Mouse (Mus musculus): Measurements from ENCODE around the gene Sp2. TPM values are rescaled to one million over a fixed set of nuclear protein-coding genes. Genes with fewer than 3 reads are reported as not detected.

Sp2 gene
- total RNA-seq (2014; fragmentation: Nextera tagmentation), result 19.8 and 22.3 TPM in 2 replicates
- 2.2 and 2.8 TPM in 2 replicates for total RNA-seq (2017)

DNA sequence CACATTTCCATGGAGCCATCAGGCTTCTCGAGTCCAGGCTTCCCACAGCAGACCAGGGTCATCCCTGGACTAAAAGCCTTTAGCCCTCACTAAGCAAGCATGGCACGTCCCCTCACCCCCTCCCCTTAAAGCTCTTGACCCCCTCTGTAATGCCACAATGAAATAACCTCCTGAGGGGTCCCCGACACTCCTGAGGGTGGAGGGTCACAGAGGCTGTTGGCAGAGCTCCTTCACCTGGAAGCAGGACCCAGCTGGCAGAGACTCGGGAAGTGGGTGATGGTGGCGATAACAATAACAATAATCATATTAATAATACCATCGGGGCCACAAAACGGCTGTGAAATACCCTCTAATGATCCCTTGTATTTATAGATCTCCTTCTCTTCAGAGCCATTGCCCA, at the start of gene Sp2:
TSS of gene Sp2 (minus strand) at position 101 of the 400 bp plus-strand sequence.
- no peak for ATAC-seq (replicated peaks; ENCODE audit: poor library complexity, severe bottlenecking)

DNA sequence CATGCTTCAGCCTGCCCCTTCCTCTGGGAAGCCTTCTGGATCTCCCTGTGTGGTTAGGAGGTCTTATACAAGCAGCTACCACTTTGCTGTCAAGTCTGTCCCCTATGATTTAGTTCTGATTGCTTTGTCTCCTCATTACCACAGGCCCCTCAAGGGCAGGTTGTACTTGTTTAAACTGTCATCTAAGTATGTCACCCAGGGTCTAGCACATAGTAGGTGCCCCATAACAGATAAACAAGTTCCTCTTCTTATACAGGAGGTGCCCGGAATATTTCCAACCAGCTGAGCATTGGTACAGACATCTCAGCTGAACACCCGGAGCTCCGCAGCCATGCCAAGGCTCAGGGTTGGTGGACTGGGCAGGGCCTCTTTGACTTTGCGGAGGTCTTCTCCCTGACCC, 49.7 kb upstream of the Sp2 start:
- ATAC-seq (replicated peaks; ENCODE audit: poor library complexity, severe bottlenecking), result no peak

DNA sequence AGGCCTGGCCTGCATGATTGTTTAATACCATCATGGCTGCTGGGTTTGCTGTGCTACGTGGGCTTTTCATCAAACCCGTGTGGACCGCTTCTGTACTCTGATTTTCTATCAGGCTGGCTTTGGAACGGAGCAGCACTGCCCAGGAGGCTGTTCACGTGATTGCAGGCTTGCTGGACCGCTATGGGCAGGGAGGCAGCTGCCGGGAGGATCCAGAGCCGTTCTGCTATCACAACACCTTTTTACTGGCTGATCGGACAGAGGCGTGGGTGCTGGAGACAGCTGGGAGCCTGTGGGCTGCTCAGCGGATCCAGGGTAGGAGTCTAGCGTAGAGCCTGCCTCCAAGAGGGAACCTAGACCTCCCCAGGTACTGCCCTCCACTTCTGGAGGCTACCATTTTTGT, 49.2 kb upstream of the Sp2 start:
- no peak for ATAC-seq (replicated peaks; ENCODE audit: poor library complexity, severe bottlenecking)

DNA sequence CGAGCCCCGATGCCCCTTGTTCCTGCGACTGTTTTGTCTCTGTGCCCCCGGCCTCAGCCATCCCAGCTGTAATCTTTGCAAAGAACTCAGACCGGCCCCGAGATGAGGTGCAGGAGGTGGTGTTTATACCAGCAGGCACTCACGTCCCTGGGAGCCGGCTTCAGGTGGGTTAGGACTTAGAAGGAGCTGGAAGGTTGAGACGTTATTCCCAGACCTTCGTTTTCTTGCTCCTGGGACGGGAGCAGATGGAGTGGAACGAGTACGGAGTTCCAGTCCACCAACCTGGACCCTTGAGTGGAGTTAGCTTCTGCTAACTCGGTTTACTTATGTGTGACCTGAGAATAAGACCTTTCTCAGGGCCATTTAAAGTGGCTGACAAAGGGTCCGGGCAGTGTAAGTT, 47.7 kb upstream of the Sp2 start:
- no peak for ATAC-seq (replicated peaks; ENCODE audit: poor library complexity, severe bottlenecking)

DNA sequence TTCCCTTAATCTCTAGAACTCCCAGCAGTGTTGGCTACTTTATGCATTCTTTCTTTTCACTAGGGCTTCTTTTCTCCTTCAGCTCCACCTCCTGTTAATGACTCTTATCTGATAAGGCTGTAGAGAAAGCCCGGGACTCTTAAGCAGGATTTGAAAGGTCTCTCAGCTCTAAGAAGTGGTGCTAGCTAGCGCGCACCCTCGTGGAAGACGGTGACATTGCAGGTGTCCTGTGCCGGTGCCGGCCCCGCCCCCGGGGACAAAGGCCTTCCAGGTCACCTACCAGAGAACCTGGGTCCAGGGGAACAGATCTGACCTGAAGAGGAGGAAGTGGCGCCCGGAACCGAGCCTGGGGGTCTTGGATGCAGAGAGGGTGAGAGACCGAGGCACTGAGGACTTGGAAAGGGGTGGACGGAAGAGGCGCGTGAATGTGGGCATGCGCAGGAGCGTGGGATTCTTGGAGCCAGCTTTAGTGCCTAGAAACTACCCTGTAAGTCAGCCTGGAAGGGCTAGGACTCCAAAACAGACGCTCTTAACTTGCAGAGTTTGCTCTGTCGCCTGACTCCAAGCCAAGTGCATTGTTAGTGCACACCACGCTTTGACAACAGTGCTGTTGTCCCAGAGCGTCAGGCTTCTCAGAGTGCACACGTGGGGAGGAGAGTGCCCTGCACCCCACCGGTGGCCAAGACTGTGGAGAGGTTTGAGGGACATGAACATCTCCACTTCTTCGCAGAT, 47.1 kb upstream of the Sp2 start, which contains the start of gene Scrn2:
TSS of gene Scrn2 (plus strand) at position 253 of the 732 bp plus-strand sequence.
- ATAC-seq (replicated peaks; ENCODE audit: poor library complexity, severe bottlenecking), result peak; percentile 87

DNA sequence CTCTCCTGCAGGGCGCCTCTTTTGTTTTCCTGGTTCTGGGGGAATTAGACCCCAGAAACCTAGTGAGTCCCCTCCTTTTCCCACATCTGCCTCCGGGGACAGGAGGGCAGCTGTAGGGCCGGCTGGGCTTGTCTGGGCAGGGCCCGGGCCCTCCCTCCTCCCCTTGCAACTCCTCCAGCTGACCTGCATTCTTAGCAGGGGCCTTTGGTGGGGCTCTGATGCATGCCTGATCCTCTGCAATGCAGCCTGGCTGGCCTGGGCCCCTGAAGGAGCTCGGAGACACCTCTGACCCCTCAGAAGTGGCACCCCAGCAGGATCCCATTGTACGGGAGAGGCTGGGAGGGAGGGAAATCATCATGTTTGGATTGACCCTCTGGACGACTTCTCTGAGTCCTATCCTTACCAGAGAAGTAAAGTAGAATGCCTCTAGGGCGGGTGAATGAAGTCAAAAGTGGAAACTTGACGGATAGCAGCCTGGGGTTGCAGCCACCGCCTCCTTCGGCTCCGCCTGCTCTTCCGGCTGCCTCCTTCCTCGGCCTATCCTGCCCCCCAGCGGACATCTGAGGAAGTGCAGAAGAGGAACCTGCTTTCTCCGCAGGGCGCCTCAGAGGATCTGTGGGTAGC, 43.1 kb upstream of the Sp2 start:
- ATAC-seq (replicated peaks; ENCODE audit: poor library complexity, severe bottlenecking), result peak; percentile 73

DNA sequence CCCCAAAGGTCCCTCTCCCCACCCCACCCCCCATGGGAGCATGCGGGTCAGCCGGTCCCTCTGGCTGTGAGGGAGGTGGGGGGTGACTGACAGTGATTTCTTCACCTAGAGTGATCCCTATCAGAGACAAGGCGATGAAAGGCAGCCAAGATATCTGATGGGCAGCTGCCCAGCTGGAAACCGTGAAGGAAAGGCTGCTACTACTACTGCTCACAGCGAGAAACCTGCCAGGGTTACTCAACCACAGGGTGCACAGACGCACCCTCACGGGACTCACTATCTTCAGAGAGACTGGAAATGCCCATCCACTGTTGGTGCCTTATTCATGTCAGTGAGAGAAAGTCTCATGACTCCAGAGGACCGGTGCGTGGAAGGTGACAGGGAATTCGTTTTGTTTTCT, 42.2 kb upstream of the Sp2 start:
- ATAC-seq (replicated peaks; ENCODE audit: poor library complexity, severe bottlenecking), result no peak

DNA sequence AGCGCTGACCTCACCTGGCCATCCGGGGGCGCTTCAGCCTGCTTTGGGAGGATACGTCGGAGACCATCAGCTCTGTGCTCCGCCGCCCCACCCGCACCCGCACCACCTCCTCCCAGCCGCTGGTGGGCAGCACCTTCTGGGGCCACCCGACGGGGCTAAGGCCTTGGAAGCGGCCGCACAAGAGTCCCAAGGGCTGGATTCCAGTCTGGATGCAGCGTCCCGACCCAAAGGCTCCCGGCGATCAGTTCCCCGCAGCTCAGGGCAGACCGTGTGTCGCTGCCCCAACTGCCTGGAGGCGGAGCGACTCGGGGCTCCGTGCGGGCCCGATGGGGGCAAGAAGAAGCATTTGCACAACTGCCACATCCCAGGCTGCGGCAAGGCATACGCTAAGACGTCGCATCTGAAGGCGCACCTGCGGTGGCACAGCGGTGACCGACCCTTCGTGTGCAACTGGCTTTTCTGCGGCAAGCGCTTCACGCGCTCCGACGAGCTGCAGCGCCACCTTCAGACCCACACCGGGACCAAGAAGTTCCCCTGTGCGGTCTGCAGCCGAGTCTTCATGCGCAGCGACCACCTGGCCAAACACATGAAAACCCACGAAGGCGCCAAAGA, 39.2 kb upstream of the Sp2 start:
- ATAC-seq (replicated peaks; ENCODE audit: poor library complexity, severe bottlenecking), result peak; percentile 52

DNA sequence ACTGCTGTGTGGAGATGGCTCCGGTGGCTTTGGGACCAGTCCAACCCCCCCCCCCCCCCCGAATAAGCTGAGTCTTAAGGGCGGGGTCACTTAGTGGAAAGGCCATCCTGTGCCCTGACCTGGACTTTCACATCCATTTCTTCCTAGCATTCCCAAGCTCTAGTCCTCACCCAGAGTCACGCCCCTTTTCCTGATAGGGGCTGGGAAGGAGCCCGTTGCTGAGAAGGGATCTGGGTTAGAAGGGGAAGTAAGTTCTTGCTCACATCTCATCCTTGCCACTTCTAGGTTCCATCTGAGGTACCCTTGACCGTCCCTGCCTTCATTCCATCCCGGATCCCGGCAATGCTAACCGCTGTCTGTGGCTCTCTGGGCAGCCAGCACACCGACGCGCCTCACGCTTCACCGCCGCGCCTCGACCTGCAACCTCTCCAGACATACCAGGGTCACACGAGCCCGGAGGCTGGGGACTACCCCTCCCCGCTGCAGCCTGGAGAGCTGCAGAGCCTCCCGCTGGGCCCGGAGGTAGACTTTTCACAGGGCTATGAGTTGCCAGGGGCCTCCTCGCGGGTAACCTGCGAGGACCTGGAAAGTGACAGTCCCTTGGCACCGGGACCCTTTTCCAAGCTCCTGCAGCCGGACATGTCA, 38.5 kb upstream of the Sp2 start:
- no peak for ATAC-seq (replicated peaks; ENCODE audit: poor library complexity, severe bottlenecking)

DNA sequence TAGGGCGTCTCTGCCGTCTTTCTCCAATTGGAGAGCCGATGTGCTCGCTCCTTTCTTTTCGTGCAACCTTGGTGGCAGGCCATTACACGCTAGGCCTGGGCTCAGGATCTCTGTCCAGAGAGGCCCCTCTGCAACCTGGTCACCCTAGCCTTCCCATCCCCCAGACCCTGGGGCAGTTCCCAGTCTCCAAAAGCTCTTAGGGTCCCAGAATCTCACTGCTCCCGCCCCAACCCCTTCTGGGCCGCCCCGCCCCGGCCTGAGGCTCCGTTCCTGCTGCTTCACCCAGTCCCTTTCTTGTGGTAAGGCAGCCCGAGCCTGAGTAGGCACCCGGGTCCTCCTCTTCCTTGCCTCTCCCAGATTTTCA, 36.6 kb upstream of the Sp2 start:
- ATAC-seq (replicated peaks; ENCODE audit: poor library complexity, severe bottlenecking), result no peak

DNA sequence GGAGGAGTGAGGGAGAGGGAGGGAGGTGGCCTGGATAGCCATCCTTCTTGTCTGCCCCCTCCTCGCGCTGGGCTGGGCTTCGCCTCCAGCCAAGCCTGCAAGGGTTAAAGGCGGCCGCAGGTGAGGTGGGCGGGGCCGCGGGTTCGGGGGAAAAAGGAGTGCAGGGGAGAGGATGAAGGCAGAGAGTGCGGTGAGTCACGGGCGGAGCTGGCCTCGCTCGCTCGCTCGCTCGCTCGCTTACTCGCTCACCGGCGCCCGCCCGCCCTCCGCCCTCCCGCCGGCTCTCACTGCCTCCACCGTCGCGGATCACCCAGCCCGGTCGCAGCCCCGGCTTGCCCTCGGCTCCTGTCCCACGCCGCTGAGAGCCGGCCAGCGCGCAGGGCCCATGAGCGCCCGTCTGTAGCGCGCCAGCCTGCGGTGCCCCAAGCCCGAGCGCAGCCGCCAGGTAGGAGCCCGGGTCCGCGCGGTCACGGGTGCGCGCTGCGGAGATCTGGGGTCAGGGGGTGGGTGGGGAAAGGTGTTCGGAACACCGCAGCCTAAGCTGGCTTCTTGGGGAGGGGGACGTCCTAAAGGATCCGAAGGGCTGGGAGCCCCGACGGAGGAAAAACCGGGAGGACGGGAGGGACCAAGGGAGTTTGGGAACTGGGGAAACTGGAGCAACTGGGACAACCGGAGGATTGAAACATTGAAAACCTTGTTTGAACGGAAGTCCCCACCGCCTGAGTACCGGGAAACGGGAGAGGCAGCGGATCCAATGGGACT, 36.0 kb upstream of the Sp2 start:
- no peak for ATAC-seq (replicated peaks; ENCODE audit: poor library complexity, severe bottlenecking)

DNA sequence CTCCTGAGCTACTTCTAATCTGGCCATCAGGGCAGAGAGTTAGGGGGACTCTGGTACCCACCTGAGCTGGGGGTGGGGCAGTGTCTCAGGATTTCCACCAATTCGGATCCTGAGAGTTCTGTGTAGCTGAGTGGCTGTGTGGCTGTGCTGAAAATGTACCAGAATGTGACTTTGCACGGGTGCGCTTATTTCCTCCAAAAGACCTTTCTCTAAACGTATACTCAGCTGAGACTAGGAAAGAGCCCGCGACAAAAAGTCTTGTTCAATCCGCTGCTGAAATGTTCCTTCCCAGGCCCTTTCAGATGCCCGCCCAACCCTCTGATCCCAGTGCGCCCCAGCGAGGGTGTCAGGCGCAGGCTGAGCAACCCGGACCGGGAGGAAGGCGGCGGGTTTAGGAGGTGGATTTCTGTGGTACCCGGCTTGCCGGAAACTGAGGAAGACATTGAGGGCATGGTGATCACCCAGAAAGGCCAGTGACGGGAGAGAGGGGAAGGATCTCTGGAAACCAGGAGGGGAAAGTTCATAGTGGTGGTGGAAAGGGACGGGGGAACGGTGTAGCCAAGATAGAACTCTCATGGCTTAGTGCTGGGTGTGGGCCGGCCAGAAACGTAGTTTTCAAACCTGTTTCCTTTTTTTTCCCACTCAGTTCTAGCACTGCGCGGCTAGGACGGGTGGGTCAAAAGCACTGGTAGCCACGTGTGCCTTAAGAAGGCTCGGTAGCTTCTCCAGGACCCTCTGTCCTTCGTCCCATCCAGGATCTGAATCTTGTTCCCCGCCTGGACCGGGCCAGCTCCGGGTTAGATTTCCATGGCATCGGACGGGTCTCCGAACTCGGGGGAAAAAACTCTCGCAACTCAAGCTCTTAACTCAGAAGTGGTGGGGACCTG, 35.2 kb upstream of the Sp2 start:
- ATAC-seq (replicated peaks; ENCODE audit: poor library complexity, severe bottlenecking), result no peak

DNA sequence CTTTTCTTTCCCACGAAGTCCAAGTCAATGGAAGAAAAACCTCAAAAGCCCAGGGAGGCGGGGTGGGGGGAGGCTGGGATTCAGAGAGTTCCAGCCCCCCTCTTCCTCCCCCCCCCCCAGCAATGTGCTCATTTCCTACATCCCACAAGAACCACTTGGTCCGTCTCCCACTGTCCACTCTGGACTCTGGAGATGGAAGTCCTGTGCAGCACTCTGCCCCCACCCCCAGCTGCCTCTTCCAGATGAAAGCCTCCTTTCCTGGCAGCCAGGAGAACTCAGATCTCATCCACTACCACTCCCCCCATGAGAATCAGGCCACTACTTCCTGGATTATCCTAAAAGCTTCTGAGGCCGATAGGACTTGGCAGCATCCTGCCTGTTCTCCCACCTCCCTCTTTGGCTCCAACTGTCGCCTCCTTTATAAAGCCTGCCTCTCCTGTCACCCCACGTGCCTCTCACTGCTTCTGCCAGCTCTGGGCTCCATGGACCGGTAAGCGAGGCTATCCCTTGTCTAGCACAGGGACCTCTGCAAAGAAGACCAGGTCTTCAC, 30.4 kb upstream of the Sp2 start, which contains the start of gene Sp6:
TSS of gene Sp6 (plus strand) at position 274 of the 550 bp plus-strand sequence.
- no peak for ATAC-seq (replicated peaks; ENCODE audit: poor library complexity, severe bottlenecking)

DNA sequence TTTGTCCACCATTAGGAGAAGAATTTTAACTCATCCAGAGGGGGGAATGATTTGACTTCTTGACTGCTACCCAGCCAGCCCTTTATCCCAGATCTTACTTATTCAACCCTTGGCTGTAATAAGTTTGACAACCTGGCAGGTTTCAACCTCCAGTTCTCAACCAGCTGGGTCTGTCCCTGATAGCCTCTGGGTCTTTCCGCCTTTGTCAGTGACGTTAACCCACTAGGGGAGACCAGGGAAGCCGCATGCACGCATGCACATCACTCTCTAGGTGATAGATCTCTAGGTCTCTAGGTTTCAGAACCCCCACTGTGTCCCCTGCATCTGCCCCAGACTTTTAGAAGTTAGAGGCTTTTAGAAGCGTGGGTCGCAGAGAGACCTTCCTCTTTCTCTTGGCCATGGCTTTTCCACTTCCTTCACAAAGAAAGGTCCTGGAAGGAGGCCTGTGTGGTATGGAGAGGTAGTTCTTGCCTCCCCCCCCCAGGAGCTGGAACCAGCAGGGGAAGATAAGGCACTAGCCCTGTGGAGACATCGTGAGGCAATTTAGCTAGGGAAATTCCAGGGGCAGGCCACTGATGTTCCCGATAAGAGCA, 26.5 kb upstream of the Sp2 start:
- 0 out of 2 replicates have a peak, but pooled peaks have one; percentile 17 for ATAC-seq (replicated peaks; ENCODE audit: poor library complexity, severe bottlenecking)

DNA sequence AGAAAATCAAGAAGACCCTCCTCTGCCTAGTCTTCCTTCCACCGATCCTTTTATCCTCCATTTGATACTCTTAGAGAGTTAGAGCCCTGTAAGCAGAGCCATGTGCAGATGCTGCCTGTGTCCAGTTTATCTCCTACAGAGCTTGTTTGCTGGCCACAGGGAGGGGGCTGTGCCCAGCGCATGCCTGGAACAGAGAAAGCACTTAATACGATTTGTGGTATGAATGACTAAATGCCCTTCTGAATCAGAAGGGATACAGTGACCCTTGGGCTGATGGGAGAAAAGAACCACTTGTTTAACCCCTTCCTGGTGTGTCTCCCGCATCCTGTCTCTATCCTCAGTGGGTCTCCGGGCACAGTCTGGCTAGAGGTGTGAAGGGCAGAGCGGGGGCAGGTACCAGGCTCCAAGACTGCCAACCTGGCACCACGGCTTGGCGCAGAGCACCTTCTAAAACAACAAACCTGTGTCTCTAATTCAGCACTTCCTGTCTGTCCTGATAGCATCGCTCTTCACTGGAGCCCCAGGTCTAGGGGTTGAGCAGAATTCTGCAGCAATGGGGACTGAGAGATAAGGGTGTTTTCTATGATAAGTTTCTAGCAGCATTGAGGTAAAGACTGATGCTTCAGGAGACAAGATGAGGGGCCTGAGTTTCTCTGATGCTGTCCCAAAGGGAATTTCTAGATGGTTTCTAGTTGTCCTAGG, 24.5 kb upstream of the Sp2 start:
- no peak for ATAC-seq (replicated peaks; ENCODE audit: poor library complexity, severe bottlenecking)

DNA sequence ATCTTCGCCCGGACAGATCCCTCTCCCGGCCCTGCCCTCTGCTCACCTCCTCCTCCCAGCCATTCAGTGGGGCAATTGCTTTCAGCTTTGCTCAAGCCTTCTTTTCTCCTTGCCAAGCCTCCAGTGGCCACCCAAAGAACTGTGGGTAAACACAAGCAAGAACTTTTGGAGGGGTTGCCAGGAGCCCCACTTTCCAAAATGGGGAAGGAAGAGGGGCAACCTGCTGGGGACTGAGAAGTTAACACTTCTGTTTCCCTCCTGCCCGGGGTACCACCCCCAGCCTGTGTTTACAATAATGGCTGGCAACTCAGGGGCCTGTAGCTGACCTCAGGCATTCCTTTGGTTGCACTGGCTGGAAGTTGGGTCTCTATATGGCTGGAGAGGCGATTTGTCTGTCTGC, 20.4 kb upstream of the Sp2 start:
- peak; percentile 63 for ATAC-seq (replicated peaks; ENCODE audit: poor library complexity, severe bottlenecking)

DNA sequence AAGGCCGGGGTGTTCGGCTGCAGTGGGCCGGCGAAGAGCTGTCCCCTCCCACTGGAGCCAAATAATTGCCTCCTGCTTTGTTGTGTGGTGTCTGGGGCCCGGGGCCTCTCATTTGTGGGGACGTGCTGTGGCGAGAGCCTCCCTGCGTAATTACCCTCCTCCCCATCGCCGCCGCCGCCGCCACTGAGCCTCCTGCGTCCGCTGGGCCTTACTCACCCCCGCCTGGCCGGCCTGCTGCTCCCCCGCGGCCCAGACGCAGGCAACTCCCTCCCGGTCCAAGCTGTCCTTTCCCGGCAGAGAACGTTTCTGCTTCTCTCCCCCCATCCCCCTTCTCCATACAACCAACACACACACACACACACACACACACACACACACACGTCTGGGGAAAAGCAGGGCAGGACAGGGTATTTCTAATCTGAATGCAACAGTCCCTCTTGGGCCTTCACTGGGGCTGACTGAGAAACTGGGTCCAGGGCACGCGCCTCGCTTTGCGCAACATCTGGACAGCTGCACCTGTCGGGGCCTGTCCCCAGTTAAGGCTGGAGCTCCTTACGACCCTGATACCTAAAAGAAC, 14.7 kb upstream of the Sp2 start:
- no peak for ATAC-seq (replicated peaks; ENCODE audit: poor library complexity, severe bottlenecking)
